Mouse (Mus musculus) MEL (cell line): ENCODE data around the gene Cstf1. TPM values are rescaled to one million over a fixed set of nuclear protein-coding genes. Genes with fewer than 3 reads are reported as not detected.
A peak's percentile ranks its signal among the peaks of the same experiment; 100 is the strongest.

ENCODE experiments used
- DNase-seq: peaks from one replicate; pipeline ENCODE4 v3.0.0; 2011; ENCODE audit warnings: low read depth, low spot score
- H3K27ac ChIP-seq: 2 replicates; pipeline ENCODE4 v1.5.1; 2012; ENCODE audit warnings: low read depth, mild to moderate bottlenecking, control low read depth, low read length, moderate library complexity; ENCODE audit not compliant: control insufficient read depth
- H3K27me3 ChIP-seq, 2 experiments: fragments of 150-350 bp in 1 of 2; sonication (generic) in 1 of 2; 2 replicates each; pipeline ENCODE4 v1.6.1; 2012; ENCODE audit warnings: low read length in 2 of 2, mild to moderate bottlenecking in 2 of 2, improper control_type of control experiment in 1 of 2, moderate library complexity in 1 of 2; ENCODE audit not compliant: insufficient read depth in 2 of 2, control insufficient read depth in 1 of 2
- H3K36me3 ChIP-seq, 2 experiments: 2 replicates each; pipeline ENCODE4 v1.6.1; 2012 to 2014; ENCODE audit warnings: low read length in 2 of 2, improper control_type of control experiment in 1 of 2, inconsistent platforms in 1 of 2, mild to moderate bottlenecking in 1 of 2; ENCODE audit not compliant: insufficient read depth in 2 of 2, control insufficient read depth in 1 of 2
- H3K4me1 ChIP-seq, 2 experiments: fragments of 150-350 bp in 1 of 2; sonication (generic) in 1 of 2; 2 replicates each; pipeline ENCODE4 v1.6.1; 2012; ENCODE audit warnings: low read length in 2 of 2, improper control_type of control experiment in 1 of 2, mild to moderate bottlenecking in 1 of 2; ENCODE audit not compliant: insufficient read depth in 2 of 2, control insufficient read depth in 1 of 2
- H3K4me3 ChIP-seq, 2 experiments: fragments of 150-350 bp in 1 of 2; sonication (generic) in 1 of 2; 2 replicates each; pipeline ENCODE4 v1.5.1; 2012; ENCODE audit warnings: low read depth in 2 of 2, low read length in 2 of 2, mild to moderate bottlenecking in 2 of 2, moderate library complexity in 2 of 2, control low read depth in 1 of 2, improper control_type of control experiment in 1 of 2; ENCODE audit not compliant: control insufficient read depth in 1 of 2, insufficient read depth in 1 of 2
- H3K79me2 ChIP-seq: 2 replicates; pipeline ENCODE4 v1.6.1; 2012; ENCODE audit warnings: mild to moderate bottlenecking, low read length, moderate library complexity; ENCODE audit not compliant: control insufficient read depth, poor library complexity, insufficient read depth
- H3K9ac ChIP-seq: 2 replicates; pipeline ENCODE4 v1.6.1; 2012; ENCODE audit warnings: low read depth, mild to moderate bottlenecking, control low read depth, low read length, moderate library complexity; ENCODE audit not compliant: control insufficient read depth, poor library complexity, severe bottlenecking
- H3K9me3 ChIP-seq: fragments of 150-350 bp; sonication (generic); replicated peaks from 2 replicates; pipeline ENCODE4 v1.6.1; 2012; ENCODE audit warnings: mild to moderate bottlenecking, low read length, improper control_type of control experiment, moderate library complexity; ENCODE audit not compliant: insufficient read depth
- BHLHE40 ChIP-seq: IDR thresholded peaks from 2 replicates; pipeline ENCODE4 v1.6.1; 2012; ENCODE audit warnings: low read depth, mild to moderate bottlenecking, inconsistent platforms, low read length, improper control_type of control experiment, borderline replicate concordance
- CHD2 ChIP-seq: IDR thresholded peaks from 2 replicates; pipeline ENCODE4 v1.6.1; 2011; ENCODE audit warnings: low read length, improper control_type of control experiment
- GABPA ChIP-seq: IDR thresholded peaks from 2 replicates; pipeline ENCODE4 v1.6.1; 2012; ENCODE audit warnings: low read depth, mild to moderate bottlenecking, inconsistent platforms, low read length, improper control_type of control experiment, moderate library complexity
- KAT2A ChIP-seq: conservative IDR thresholded peaks from 2 replicates; pipeline ENCODE4 v1.6.1; 2012; ENCODE audit warnings: low read depth, low read length, improper control_type of control experiment, inconsistent platforms
- MAFK ChIP-seq: IDR thresholded peaks from 2 replicates; pipeline ENCODE4 v1.6.1; 2011; ENCODE audit warnings: low read depth, mild to moderate bottlenecking, low read length, improper control_type of control experiment, borderline replicate concordance
- MAZ ChIP-seq: IDR thresholded peaks from 2 replicates; pipeline ENCODE4 v1.6.1; 2012; ENCODE audit warnings: low read depth, mild to moderate bottlenecking, inconsistent platforms, low read length, improper control_type of control experiment
- MEF2A ChIP-seq: IDR thresholded peaks from 2 replicates; pipeline ENCODE4 v1.6.1; 2014; ENCODE audit warnings: low read depth, mild to moderate bottlenecking, inconsistent platforms, low read length, improper control_type of control experiment; ENCODE audit not compliant: poor library complexity, insufficient replicate concordance, severe bottlenecking; ENCODE audit errors: extremely low read depth
- NELFE ChIP-seq: IDR thresholded peaks from 2 replicates; pipeline ENCODE4 v1.6.1; 2011; ENCODE audit warnings: low read depth, low read length, improper control_type of control experiment
- POLR2AphosphoS2 ChIP-seq: IDR thresholded peaks from 2 replicates; pipeline ENCODE4 v1.6.1; 2011; ENCODE audit warnings: low read length, improper control_type of control experiment
- POLR2AphosphoS5 ChIP-seq: IDR thresholded peaks from 2 replicates; pipeline ENCODE4 v1.6.1; 2012; ENCODE audit warnings: low read depth, borderline replicate concordance, mild to moderate bottlenecking, inconsistent platforms, low read length, moderate library complexity, mixed read lengths
- RAD21 ChIP-seq: IDR thresholded peaks from 2 replicates; pipeline ENCODE4 v1.6.1; 2011; ENCODE audit warnings: mild to moderate bottlenecking, low read depth, low read length, improper control_type of control experiment
- SIN3A ChIP-seq: IDR thresholded peaks from 2 replicates; pipeline ENCODE4 v1.6.1; 2012; ENCODE audit warnings: low read length, improper control_type of control experiment, inconsistent platforms
- SMC3 ChIP-seq: IDR thresholded peaks from 2 replicates; pipeline ENCODE4 v1.6.1; 2011; ENCODE audit warnings: low read depth, low read length, improper control_type of control experiment
- USF2 ChIP-seq, 2 experiments: IDR thresholded peaks; 2 replicates each; pipeline ENCODE4 v1.6.1; 2011 to 2012; ENCODE audit warnings: improper control_type of control experiment in 2 of 2, low read length in 2 of 2, borderline replicate concordance in 1 of 2, inconsistent platforms in 1 of 2, low read depth in 1 of 2, mild to moderate bottlenecking in 1 of 2; ENCODE audit not compliant: insufficient read depth in 1 of 2
- ZKSCAN1 ChIP-seq: IDR thresholded peaks from 2 replicates; pipeline ENCODE4 v1.6.1; 2012; ENCODE audit warnings: low read depth, mild to moderate bottlenecking, inconsistent platforms, low read length, improper control_type of control experiment, moderate library complexity
- polyA plus RNA-seq, 2 experiments: library from polyadenylated mRNA; stranded (reverse) in 1 of 2; unstranded in 1 of 2; fragments of >175 nt in 1 of 2; fragments of >200 nt in 1 of 2; gene quantifications; 2 replicates each; pipeline versions ENCODE4 v1.2.1 to v1.2.4; 2012; ENCODE audit warnings: low replicate concordance in 2 of 2, low read depth in 1 of 2; ENCODE audit not compliant: insufficient read length in 2 of 2, insufficient read depth in 1 of 2, missing spikeins in 1 of 2
- total RNA-seq: library from RNA; depleted of rRNA; stranded (reverse); fragments of 300-350 nt; gene quantifications from 2 replicates; pipeline ENCODE4 v1.2.3, GENCODE M21; 2012

Cstf1 gene
- total and polyA plus RNA-seq, 3 experiments = 66.9 to 105 (median 77.4) TPM

DNA sequence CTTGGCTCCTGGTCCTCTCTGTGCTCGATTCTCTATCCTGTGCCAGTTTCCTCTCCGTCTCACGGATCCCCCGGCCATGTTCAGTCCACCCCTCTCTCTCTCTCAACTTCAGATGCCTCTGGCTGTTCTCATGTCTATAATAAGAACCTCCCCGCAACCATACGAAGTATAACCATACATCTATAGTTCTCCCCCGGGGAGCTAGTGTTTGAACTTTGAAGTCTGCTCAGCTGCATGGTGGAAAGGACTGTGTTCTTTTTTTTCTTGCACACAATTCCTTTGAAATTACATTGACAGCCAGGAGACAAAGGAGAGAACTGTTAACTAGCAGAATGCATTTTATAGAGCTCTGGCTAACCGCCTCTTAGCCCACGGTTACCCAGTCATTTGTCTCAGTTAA is 15.7 kb upstream of the Cstf1 start:
- DNase-seq = no peak
- TF ChIP-seq POLR2AphosphoS2 (no peak; the same call in 1 of the 2 replicates), POLR2AphosphoS5 (no peak)
- Histone ChIP-seq H3K27ac (no peak overlapping the region), H3K27me3 (no peaks in the 10 kb centered on the region), H3K36me3 (peaks cover 0 to 20% of the 10 kb centered on the region in 2 experiments; a peak in 3 of 4 replicates), H3K4me3 (no peak overlapping the region), H3K4me1 (0 out of 4 replicates have a peak, but pooled peaks cover 0 to under 1% of the 10 kb centered on the region in 2 experiments), H3K9ac (no peak overlapping the region), H3K9me3 (no peaks in the 10 kb centered on the region), H3K79me2 (no peaks in the 10 kb centered on the region)

DNA sequence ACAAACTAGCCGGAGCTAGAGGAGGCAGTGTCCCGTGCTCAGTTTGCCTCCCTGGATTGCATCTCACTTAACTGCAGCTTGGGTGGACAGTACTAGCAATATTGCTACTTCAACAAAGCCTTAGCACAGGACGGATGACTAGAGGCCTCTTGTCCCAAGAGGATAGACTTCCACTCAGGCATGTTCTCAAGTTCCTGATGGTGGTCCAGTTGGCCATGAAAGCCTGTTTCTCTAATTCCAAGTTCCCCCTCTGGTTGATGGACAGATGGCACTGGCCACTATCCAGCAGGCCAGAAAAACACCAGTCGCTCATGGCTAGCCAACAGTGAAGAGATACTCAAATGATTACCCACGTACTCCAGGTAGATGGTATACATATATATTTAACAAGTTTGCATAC is 14.6 kb upstream of the Cstf1 start:
- H3K27ac ChIP-seq = no peak overlapping the region
- no peak for DNase-seq
- peaks cover 0 to 24% of the 10 kb centered on the region in 2 experiments; a peak in 3 of 4 replicates for H3K36me3 ChIP-seq
- no peak overlapping the region for H3K9ac ChIP-seq
- no peaks in the 10 kb centered on the region for H3K27me3 ChIP-seq
- no peaks in the 10 kb centered on the region; the same call in 1 of the 2 replicates for H3K79me2 ChIP-seq
- H3K4me1 ChIP-seq = no peaks in the 10 kb centered on the region
- H3K4me3 ChIP-seq = no peak overlapping the region
- TF ChIP-seq POLR2AphosphoS2 = 0 out of 2 replicates have a peak, but pooled peaks have one; percentile 21
- TF ChIP-seq GABPA = no peak
- no peak for TF ChIP-seq SMC3
- TF ChIP-seq POLR2AphosphoS5 = no peak
- TF ChIP-seq MAFK = no peak
- TF ChIP-seq KAT2A = no peak
- TF ChIP-seq, all 39 proteins: peak for 1
- no peaks in the 10 kb centered on the region for H3K9me3 ChIP-seq

GRCm38 (mm10) chr2:172363176-172363575 is 7.3 kb upstream of the Cstf1 start:
- H3K4me1 ChIP-seq = 0 out of 4 replicates have a peak, but pooled peaks cover 0 to 2% of the 10 kb centered on the region in 2 experiments

More at GRCm38 (mm10) chr2:172363176-172363575, 7.3 kb upstream of the Cstf1 start:
- Histone ChIP-seq H3K9ac (no peak overlapping the region), H3K4me3 (no peak overlapping the region), H3K36me3 (peaks cover 6 to 43% of the 10 kb centered on the region in 2 experiments), H3K27me3 (no peaks in the 10 kb centered on the region), H3K9me3 (no peaks in the 10 kb centered on the region), H3K79me2 (peaks cover 27% of the 10 kb centered on the region), H3K27ac (no peak overlapping the region)
- no peak for DNase-seq
- no peak for TF ChIP-seq MEF2A
- TF ChIP-seq BHLHE40 = no peak
- no peak for TF ChIP-seq MAZ
- TF ChIP-seq RAD21 = no peak
- TF ChIP-seq SIN3A = no peak
- no peak for TF ChIP-seq GABPA
- no peak for TF ChIP-seq ZKSCAN1
- TF ChIP-seq CHD2 = no peak
- no peak for TF ChIP-seq USF2 (IDR thresholded peaks at IDR 0.05; ENCODE audit: borderline replicate concordance in 1 of 2, insufficient read depth in 1 of 2, low read depth in 1 of 2, low read length in 2 of 2)
- TF ChIP-seq NELFE = no peak
